Mouse (Mus musculus): ENCODE measurements at regions not wholly inside any gene's neighbourhood (a gene's known extent, or its start where the extent isn't known, plus 50 kb on each side); places are given as distances from the start of the nearest gene placed in this dataset.

GRCm38 (mm10) chr1:150251422-150251821 is 67.8 kb upstream of the Pdc start:
- Histone ChIP-seq H3K9ac (replicated peaks) (no peak overlapping the region), H3K27ac (no peak overlapping the region), H3K9me3 (ENCODE audit: control insufficient read depth, low read length) (no peaks in the 10 kb centered on the region), H3K36me3 (replicated peaks; ENCODE audit: control insufficient read depth, insufficient read depth, low read depth) (no peaks in the 10 kb centered on the region), H3K4me3 (ENCODE audit: insufficient read depth in 1 of 2, low read depth in 2 of 2, low read length in 2 of 2) (no peak overlapping the region), H3K4me1 (replicated peaks; ENCODE audit: control insufficient read depth in 2 of 2, insufficient read depth in 2 of 2, low read length in 1 of 2) (no peaks in the 10 kb centered on the region), H3K27me3 (ENCODE audit: control insufficient read depth, insufficient read depth, low read length) (no peaks in the 10 kb centered on the region), H3K4me2 (ENCODE audit: low read depth) (no peak overlapping the region)
- ATAC-seq (ENCODE audit: insufficient read depth) (no peak), DNase-seq (ENCODE audit: low read depth in 3 of 3, low spot score in 3 of 3) (no peak)
- TF ChIP-seq CTCF (IDR thresholded peaks at IDR 0.05; ENCODE audit: low read depth) (no peak), EP300 (IDR thresholded peaks at IDR 0.05; ENCODE audit: low read depth) (no peak)
- 72% methylated on average over 1 of the region's 1 CpGs for WGBS (ENCODE audit: insufficient replicate concordance)

- TF ChIP-seq EP300 (IDR thresholded peaks at IDR 0.05; ENCODE audit: low read depth) (no peak), CTCF (IDR thresholded peaks at IDR 0.05; ENCODE audit: low read depth) (no peak)
- Histone ChIP-seq H3K27ac (no peak overlapping the region), H3K36me3 (replicated peaks; ENCODE audit: control insufficient read depth, insufficient read depth, low read depth) (no peaks in the 10 kb centered on the region), H3K9ac (replicated peaks) (no peak overlapping the region), H3K4me2 (ENCODE audit: low read depth) (no peak overlapping the region), H3K4me1 (replicated peaks; ENCODE audit: control insufficient read depth in 2 of 2, insufficient read depth in 2 of 2, low read length in 1 of 2) (no peaks in the 10 kb centered on the region), H3K9me3 (ENCODE audit: control insufficient read depth, low read length) (no peaks in the 10 kb centered on the region), H3K4me3 (ENCODE audit: insufficient read depth in 1 of 2, low read depth in 2 of 2, low read length in 2 of 2) (no peak overlapping the region), H3K27me3 (ENCODE audit: control insufficient read depth, insufficient read depth, low read length) (no peaks in the 10 kb centered on the region)
- no peak for DNase-seq (ENCODE audit: low read depth in 3 of 3, low spot score in 3 of 3)
- no peak for ATAC-seq (ENCODE audit: insufficient read depth)
- WGBS (ENCODE audit: insufficient replicate concordance) = 36% methylated on average over 3 of the region's 3 CpGs
These were observed 67.3 kb upstream of the Pdc start for GRCm38 (mm10) chr1:150251876-150252275.

- H3K27me3 ChIP-seq (ENCODE audit: control insufficient read depth, insufficient read depth, low read length) = no peaks in the 10 kb centered on the region
- no peak for ATAC-seq (ENCODE audit: insufficient read depth)
- no peaks in the 10 kb centered on the region for H3K36me3 ChIP-seq (replicated peaks; ENCODE audit: control insufficient read depth, insufficient read depth, low read depth)
- H3K4me3 ChIP-seq (ENCODE audit: insufficient read depth in 1 of 2, low read depth in 2 of 2, low read length in 2 of 2) = no peak overlapping the region
- no peaks in the 10 kb centered on the region for H3K9me3 ChIP-seq (ENCODE audit: control insufficient read depth, low read length)
- TF ChIP-seq EP300 (IDR thresholded peaks at IDR 0.05; ENCODE audit: low read depth) (no peak), CTCF (IDR thresholded peaks at IDR 0.05; ENCODE audit: low read depth) (no peak)
- no peak for DNase-seq (ENCODE audit: low read depth in 3 of 3, low spot score in 3 of 3)
- 44% methylated on average over 4 of the region's 4 CpGs for WGBS (ENCODE audit: insufficient replicate concordance)
- H3K9ac ChIP-seq (replicated peaks) = no peak overlapping the region
- H3K4me2 ChIP-seq (ENCODE audit: low read depth) = no peak overlapping the region
- no peak overlapping the region for H3K27ac ChIP-seq
- no peaks in the 10 kb centered on the region for H3K4me1 ChIP-seq (replicated peaks; ENCODE audit: control insufficient read depth in 2 of 2, insufficient read depth in 2 of 2, low read length in 1 of 2)
These were observed 61.6 kb upstream of the Pdc start for GRCm38 (mm10) chr1:150257596-150257995.

DNA sequence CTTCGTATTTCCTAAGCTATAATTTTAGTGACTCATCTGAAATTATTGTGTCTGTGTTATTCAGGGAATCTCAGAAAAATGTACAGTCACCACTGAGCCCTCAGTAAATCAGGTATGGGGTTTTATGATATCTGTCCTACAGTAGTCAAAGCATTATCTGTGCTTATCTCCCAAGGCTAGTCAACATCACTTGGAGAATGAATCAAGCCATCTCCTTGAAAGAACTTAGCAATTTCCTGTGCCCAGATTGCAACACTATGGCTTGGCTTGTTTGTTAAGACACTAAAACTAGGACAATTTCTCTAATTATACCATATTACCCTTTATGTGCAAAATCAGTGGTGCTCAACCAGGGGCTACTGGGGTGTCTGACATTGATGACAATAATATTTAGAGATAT is 58.9 kb upstream of the Pdc start:
- WGBS (ENCODE audit: insufficient replicate concordance) = 61% methylated on average over 1 of the region's 1 CpGs
- Histone ChIP-seq H3K4me1 (replicated peaks; ENCODE audit: control insufficient read depth in 2 of 2, insufficient read depth in 2 of 2, low read length in 1 of 2) (no peaks in the 10 kb centered on the region), H3K4me2 (ENCODE audit: low read depth) (no peak overlapping the region), H3K9ac (replicated peaks) (no peak overlapping the region), H3K27me3 (ENCODE audit: control insufficient read depth, insufficient read depth, low read length) (no peaks in the 10 kb centered on the region), H3K27ac (no peak overlapping the region), H3K4me3 (ENCODE audit: insufficient read depth in 1 of 2, low read depth in 2 of 2, low read length in 2 of 2) (no peak overlapping the region), H3K9me3 (ENCODE audit: control insufficient read depth, low read length) (no peaks in the 10 kb centered on the region), H3K36me3 (replicated peaks; ENCODE audit: control insufficient read depth, insufficient read depth, low read depth) (no peaks in the 10 kb centered on the region)
- DNase-seq (ENCODE audit: low read depth in 3 of 3, low spot score in 3 of 3) (no peak), ATAC-seq (ENCODE audit: insufficient read depth) (no peak)
- TF ChIP-seq CTCF (IDR thresholded peaks at IDR 0.05; ENCODE audit: low read depth) (no peak), EP300 (IDR thresholded peaks at IDR 0.05; ENCODE audit: low read depth) (no peak)

DNA sequence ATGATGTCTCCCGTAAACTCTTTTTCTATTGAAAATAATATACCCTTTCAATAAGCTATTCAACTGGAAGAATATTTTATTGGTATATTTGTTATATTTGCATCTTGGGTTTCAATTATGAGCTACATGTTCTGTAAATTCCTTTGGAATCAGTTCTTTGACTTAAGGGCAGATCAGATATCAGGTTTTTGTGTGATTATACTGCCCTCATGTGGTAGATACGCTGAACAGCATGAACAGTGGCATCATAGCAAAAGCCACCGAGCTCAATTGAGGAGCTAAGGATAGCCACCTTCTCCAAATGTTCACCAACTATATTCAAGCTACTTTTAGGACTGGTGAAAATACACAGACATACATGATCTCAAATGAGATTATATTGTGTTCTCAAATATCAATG is 52.7 kb upstream of the Pdc start:
- Histone ChIP-seq H3K27me3 (ENCODE audit: control insufficient read depth, insufficient read depth, low read length) (no peaks in the 10 kb centered on the region), H3K4me2 (ENCODE audit: low read depth) (no peak overlapping the region), H3K36me3 (replicated peaks; ENCODE audit: control insufficient read depth, insufficient read depth, low read depth) (no peaks in the 10 kb centered on the region), H3K9ac (replicated peaks) (no peak overlapping the region), H3K27ac (no peak overlapping the region), H3K4me1 (replicated peaks; ENCODE audit: control insufficient read depth in 2 of 2, insufficient read depth in 2 of 2, low read length in 1 of 2) (no peaks in the 10 kb centered on the region), H3K4me3 (ENCODE audit: insufficient read depth in 1 of 2, low read depth in 2 of 2, low read length in 2 of 2) (no peak overlapping the region), H3K9me3 (ENCODE audit: control insufficient read depth, low read length) (no peaks in the 10 kb centered on the region)
- TF ChIP-seq CTCF (IDR thresholded peaks at IDR 0.05; ENCODE audit: low read depth) (peak; percentile 60), EP300 (IDR thresholded peaks at IDR 0.05; ENCODE audit: low read depth) (no peak)
- DNase-seq (ENCODE audit: low read depth in 3 of 3, low spot score in 3 of 3) = peak in 2 of 3 experiments; percentile 1 to 16
- no peak for ATAC-seq (ENCODE audit: insufficient read depth)
- 35% methylated on average over 3 of the region's 3 CpGs for WGBS (ENCODE audit: insufficient replicate concordance)
